Mouse (Mus musculus) lung, postnatal 0 days (tissue): ENCODE data around the gene Cdhr3.

Source experiments
- CTCF ChIP-seq: IDR thresholded peaks from 2 replicates; pipeline ENCODE4 v1.5.1; 2016; ENCODE audit warnings: antibody characterized with exemption, mild to moderate bottlenecking
- EP300 ChIP-seq: IDR thresholded peaks from 2 replicates; pipeline ENCODE4 v1.6.1; 2016; ENCODE audit warnings: antibody characterized with exemption, mild to moderate bottlenecking, control low read depth

DNA sequence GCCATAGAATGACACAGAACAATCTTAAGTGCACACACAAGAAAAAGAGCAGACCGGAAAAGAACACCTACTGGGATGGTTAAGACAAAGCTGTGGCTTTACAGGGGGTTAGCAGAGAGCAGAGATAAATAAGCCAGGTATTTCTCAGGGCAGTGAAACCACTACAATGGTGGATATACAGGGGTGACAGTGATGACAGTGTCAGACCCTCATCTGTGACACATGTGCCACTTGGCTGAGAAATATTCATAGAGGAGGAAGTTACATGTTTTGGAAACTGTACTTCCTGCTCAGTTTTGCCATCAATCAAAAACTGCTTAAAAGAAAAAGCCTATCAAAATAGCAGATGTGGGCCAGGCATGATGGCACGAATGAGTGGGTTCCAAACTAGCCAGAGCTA is 35.4 kb upstream of the Cdhr3 start:
- TF ChIP-seq CTCF (no peak), EP300 (no peak)
